Mouse (Mus musculus): ENCODE data around the gene Gm20924. TPM values are rescaled to one million over a fixed set of nuclear protein-coding genes. Genes with fewer than 3 reads are reported as not detected.

The Gm20924 gene
- polyA plus RNA-seq (2017; shearing (Covaris generic)) = not detected

GRCm38 (mm10) chrY:65207427-65207826 lies at the start of gene Gm20924:
TSS of gene Gm20924 (minus strand) at chrY:65207527.

Other genes with a start within 250 kb of the Gm20924 start
- not detected for gene Gm20736, start 170.2 kb upstream of the Gm20924 start, polyA plus RNA-seq (2017; shearing (Covaris generic))

Measured in effector memory CD4-positive, alpha-beta T cell, adult 5 months (primary cell).